Mouse (Mus musculus) lung, postnatal 14 days (tissue): ENCODE data around the gene Idh2.
A peak's percentile ranks its signal among the peaks of the same experiment; 100 is the strongest.
"Not testable (repeated sequence)": the region's sequence is repeated elsewhere in the genome, so short reads cannot be mapped to it uniquely, and the experiment has no call there.

Experiments used
- DNase-seq: peaks from one replicate; pipeline ENCODE4 v3.0.0; 2021

Idh2 gene

DNA sequence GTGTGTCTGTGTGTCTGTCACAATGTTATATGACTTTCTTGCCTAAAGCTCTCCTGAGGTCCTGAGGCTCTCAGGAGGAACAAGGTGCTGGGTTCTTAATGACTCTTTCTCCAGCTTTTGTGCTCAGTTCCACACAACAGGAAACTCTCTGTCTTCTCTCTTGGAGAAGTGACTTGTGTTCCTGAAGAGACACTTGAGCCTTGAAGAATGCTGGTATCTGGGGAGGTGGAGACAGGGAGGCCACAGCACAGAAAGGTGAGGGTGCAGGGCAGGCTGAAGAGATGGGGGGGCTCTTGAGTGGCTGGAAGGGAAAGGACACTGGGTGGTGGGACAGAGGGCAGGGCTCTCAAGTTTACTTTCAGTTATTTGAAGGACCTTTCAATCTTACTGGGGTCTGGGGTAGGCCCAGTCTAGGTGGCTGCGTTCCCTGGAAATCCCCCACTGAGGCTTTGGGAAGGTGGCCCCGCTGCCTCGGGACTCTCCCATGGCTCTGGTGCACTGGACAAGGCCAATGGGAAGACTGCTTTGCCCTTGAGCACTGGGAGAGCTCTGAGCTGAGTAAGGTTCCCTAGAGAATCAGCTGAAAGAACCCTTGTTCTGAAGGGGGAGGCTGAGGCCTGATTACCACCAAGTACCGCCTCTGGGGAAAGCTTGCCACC lies 56.7 kb downstream of the Idh2 start:
- no peak for DNase-seq

DNA sequence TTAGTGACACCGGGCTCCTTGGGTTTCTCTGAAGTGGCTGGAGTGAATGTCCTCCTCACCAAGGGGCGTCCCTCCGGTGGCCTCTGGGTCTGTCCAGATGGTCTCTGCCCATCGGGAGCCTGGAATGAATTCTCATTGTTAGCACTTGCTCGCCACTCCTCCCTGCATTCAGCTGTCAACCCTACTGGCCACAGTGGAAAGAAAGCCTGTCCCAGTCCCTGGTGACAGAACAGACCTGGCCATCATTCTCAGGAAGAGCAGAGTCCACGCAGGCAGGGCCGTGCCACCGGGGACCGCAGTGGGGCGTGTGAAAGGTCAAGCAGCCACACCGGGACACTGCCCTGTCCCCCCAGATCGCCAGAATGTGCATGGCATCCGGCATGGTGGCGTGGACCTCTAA lies 57.4 kb downstream of the Idh2 start:
- no peak for DNase-seq

- DNase-seq: peak; percentile 61
Observed at GRCm38 (mm10) chr7:80057002-80057691, 58.0 kb downstream of the Idh2 start.

GRCm38 (mm10) chr7:80055781-80056180 lies 59.4 kb downstream of the Idh2 start:
- no peak for DNase-seq

- no peak for DNase-seq
Observed at GRCm38 (mm10) chr7:80053147-80053546, 62.0 kb downstream of the Idh2 start.

- peak; percentile 87 for DNase-seq
Observed at GRCm38 (mm10) chr7:80052261-80052660, 62.9 kb downstream of the Idh2 start.

- no peak for DNase-seq
Observed at GRCm38 (mm10) chr7:80051835-80052234, 63.4 kb downstream of the Idh2 start.

DNA sequence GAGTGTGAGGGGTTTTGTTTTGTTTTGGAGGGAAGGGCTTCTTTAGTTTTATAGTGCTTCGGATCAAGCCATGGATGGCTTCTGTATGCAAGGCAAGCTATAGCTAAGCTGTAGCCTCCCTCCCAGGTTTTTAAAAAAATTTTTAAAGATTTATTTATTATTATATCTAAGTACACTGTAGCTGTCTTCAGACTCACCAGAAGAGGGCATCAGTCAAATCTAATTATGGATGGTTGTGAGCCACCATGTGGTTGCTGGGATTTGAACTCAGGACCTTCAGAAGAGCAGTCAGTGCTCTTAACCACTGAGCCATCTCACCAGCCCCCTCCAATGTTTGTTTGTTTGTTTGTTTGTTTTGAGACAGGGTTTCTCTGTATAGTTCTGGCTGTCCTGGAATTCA lies 64.8 kb downstream of the Idh2 start:
- DNase-seq: not testable (repeated sequence)

DNA sequence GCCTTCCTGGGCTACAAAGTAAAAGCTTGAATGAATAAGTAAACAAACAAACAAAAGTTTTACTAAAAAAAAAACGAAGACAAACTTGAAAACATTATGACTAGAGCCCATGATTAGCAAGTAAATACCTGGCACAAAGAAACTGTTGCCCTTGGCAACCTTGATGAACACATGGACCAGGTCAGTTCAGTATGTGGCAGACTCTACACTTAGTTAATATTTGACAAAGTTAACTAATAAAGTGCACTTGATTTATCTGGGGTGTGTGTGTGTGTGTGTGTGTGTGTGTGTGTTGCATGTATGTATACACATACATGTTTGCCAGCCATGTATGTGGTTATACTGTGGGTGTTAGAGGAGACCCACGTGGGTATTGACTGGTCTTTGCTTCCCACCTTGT lies 65.4 kb downstream of the Idh2 start:
- no peak for DNase-seq

DNA sequence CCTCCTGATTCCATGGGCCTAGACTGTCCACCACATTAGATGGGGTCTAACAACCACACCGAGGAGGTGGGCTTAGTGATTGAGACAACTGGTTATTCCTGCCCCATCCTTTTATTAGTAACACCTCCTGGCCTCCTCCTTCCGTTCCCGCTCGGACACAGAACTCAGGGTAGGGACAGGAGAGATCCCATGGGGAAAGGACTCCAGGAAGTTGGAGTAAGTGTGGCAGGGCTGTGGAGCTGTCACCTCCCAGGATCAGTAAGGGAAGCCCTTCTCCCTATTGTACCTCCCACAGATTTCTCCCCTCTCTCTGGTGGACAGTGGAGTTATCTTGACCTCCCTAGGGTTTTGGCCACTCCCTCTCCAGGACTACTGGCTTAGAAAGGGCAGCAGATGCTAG lies 68.2 kb downstream of the Idh2 start:
- no peak for DNase-seq
